Mouse (Mus musculus): ENCODE measurements around the gene Letm1.

DNA sequence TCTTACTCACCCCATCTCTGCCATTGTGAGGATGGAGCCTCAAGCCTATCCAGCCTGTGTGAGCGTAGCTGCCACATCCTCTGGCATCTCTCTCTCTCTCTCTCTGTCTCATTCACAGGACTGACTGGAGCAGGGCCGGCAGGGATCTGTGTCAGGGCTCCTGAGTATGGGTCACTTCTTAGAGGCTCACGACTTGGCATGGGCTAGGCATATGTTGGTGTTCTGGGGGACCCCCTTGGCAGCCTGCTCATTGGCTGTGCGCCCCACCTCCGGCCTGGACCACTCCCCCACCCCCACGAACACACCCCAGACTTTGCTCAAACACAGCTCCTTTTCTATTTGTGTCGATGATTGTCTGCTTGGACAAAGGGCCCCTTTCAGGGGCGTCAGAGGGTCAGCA lies 78.6 kb downstream of the Letm1 start:
- TF ChIP-seq POLR2A (IDR thresholded peaks at IDR 0.05; ENCODE audit: borderline replicate concordance, control insufficient read depth, low read depth, low read length) (no peak), CTCF (IDR thresholded peaks at IDR 0.05; ENCODE audit: control insufficient read depth, insufficient read depth, low read length) (no peak)

Measured in bone marrow, adult 2 months (tissue).